Mouse (Mus musculus) forebrain, postnatal 0 days (tissue): ENCODE data around the gene Maml3. TPM values are rescaled to one million over a fixed set of nuclear protein-coding genes. Genes with fewer than 3 reads are reported as not detected.
A peak's percentile ranks its signal among the peaks of the same experiment; 100 is the strongest.

Experiments
- ATAC-seq: fragments of 200-750 bp; cut with Nextera tagmentation; 2 replicates; pipeline ENCODE4 v1.8.0; 2017; ENCODE audit warnings: mild to moderate bottlenecking, moderate library complexity
- DNase-seq: peaks from one replicate; pipeline ENCODE4 v3.0.0-alpha.2; 2015
- H3K27ac ChIP-seq: fragments of 300-500 bp; sonication (generic); 2 replicates; pipeline ENCODE4 v1.5.1; 2014; ENCODE audit warnings: low read depth, mild to moderate bottlenecking, antibody characterized with exemption, low read length, moderate library complexity, mixed read lengths
- H3K27me3 ChIP-seq: fragments of 300-500 bp; sonication (generic); 2 replicates; pipeline ENCODE4 v1.6.1; 2014; ENCODE audit warnings: mild to moderate bottlenecking, low read length, mixed read lengths; ENCODE audit not compliant: insufficient read depth
- H3K36me3 ChIP-seq: fragments of 300-500 bp; sonication (generic); 2 replicates; pipeline ENCODE4 v1.6.1; 2014; ENCODE audit warnings: mild to moderate bottlenecking, moderate library complexity; ENCODE audit not compliant: insufficient read depth
- H3K4me1 ChIP-seq: fragments of 300-500 bp; sonication (generic); 2 replicates; pipeline ENCODE4 v1.6.1; 2014; ENCODE audit warnings: antibody characterized with exemption; ENCODE audit not compliant: insufficient read depth
- H3K4me2 ChIP-seq: fragments of 300-500 bp; sonication (generic); 2 replicates; pipeline ENCODE4 v1.6.1; 2014; ENCODE audit warnings: low read depth, mild to moderate bottlenecking, moderate library complexity
- H3K4me3 ChIP-seq: fragments of 300-500 bp; sonication (generic); 2 replicates; pipeline ENCODE4 v1.5.1; 2014; ENCODE audit warnings: low read depth, low read length, mixed read lengths
- H3K9ac ChIP-seq: fragments of 300-500 bp; sonication (generic); 2 replicates; pipeline ENCODE4 v1.6.1; 2014; ENCODE audit warnings: mild to moderate bottlenecking
- H3K9me3 ChIP-seq: fragments of 300-500 bp; sonication (generic); 2 replicates; pipeline ENCODE4 v1.6.1; 2016; ENCODE audit warnings: low read length
- CTCF ChIP-seq: sonication (generic); IDR thresholded peaks from 2 replicates; pipeline ENCODE4 v1.5.1; 2016; ENCODE audit warnings: antibody characterized with exemption, control low read depth, low read depth
- WGBS: fragments of 180-500 bp; shearing (Covaris S2); extraction: QIAGEN DNeasy Blood & Tissue Kit; methylation state at CpG from one replicate; pipeline ENCODE4 v1.1.7; 2014; 5-methylcytosine and 5-hydroxymethylcytosine counted together
- polyA plus RNA-seq: library from polyadenylated mRNA; unstranded; fragments of >200 nt; fragmentation: Nextera tagmentation; extraction: Ambion mirVana; gene quantifications from 2 replicates; pipeline ENCODE4 v1.2.1, GENCODE M21; 2015
- total RNA-seq: library from RNA; depleted of rRNA; stranded (reverse); fragments of >200 nt; gene quantifications from 2 replicates; pipeline ENCODE4 v1.2.3, GENCODE M21; 2014

Gene Maml3
- total and polyA plus RNA-seq, 2 experiments from 2014 or later, result 3.1 to 14.9 TPM

DNA sequence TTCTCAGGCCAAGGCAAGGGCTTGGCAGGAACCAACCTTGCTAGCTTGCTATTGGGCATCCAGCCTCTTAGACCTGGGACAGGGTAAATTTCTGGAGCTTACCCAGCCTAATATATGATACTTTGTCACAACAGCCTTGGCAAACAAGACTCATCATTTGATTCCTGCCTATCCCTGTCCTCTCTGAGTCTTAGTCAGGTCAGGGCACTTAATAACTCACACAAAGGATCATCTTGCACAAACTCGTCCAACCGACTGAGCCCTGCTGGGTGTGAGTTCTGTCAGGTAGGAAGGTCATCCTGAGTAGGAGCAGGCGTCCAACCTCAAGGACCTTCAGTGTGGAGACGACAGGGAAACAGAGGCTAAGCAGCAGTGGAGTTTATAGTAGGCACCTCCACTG, 233.5 kb downstream of the Maml3 start:
- H3K4me1 ChIP-seq, result peaks cover 21% of the 10 kb centered on the region
- no peak for TF ChIP-seq CTCF
- H3K4me3 ChIP-seq, result no peak overlapping the region
- H3K9ac ChIP-seq, result no peak overlapping the region
- 93% methylated on average over 4 of the region's 4 CpGs for WGBS
- DNase-seq (no peak), ATAC-seq (no peak)
- H3K9me3 ChIP-seq, result no peaks in the 10 kb centered on the region
- H3K27ac ChIP-seq, result no peak overlapping the region
- no peaks in the 10 kb centered on the region for H3K36me3 ChIP-seq
- H3K27me3 ChIP-seq, result no peaks in the 10 kb centered on the region
- no peak overlapping the region for H3K4me2 ChIP-seq

DNA sequence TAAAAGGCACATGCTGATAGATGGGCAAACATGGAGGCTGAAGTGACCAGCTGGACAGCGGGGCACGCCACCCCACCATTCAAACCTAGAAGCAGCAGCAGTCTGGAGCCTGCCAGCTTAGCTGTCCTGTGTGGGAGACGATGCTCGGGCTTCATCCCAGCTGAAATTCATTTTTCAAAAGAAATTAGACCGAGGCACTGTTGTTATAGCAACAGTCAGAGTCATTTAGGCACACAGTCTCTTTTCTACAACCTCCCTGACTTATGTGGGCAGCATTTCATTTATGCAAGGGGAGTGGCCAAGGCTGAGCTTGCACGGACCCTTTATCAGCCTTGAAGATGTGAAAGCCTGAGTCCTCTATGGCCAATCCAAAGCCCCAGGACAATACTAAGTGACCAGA, 234.9 kb downstream of the Maml3 start:
- ATAC-seq (peak; percentile 79), DNase-seq (peak; percentile 48)
- Histone ChIP-seq H3K4me1 (peaks cover 21% of the 10 kb centered on the region), H3K36me3 (no peaks in the 10 kb centered on the region), H3K9ac (peak overlapping the region; percentile 7; the same call in 1 of the 2 replicates), H3K4me3 (no peak overlapping the region), H3K9me3 (no peaks in the 10 kb centered on the region), H3K27ac (peak overlapping the region; percentile 48; the same call in 1 of the 2 replicates), H3K4me2 (no peak overlapping the region), H3K27me3 (no peaks in the 10 kb centered on the region)
- WGBS, result 35% methylated on average over 6 of the region's 6 CpGs
- no peak for TF ChIP-seq CTCF

DNA sequence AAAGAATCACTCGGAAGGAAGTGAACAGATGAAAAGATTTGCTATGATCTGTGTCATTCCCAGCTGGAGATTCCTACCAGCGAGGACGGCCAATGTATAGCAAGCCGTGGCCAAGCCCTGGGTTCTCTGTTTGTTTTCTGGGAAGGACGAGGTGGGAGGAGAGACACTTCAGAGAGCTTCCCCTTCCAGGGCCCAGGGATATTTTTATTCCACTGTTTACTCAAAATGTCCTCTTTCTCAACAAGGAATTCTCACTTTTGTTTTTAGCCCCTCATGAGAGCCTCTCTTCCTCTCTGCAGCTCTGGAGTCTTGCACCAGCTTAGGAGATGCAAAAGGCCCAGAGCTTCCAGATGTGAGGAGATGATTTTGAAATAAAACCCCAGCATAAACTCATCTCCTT, 236.0 kb downstream of the Maml3 start:
- DNase-seq (no peak), ATAC-seq (no peak)
- no peak overlapping the region for H3K4me2 ChIP-seq
- no peak overlapping the region for H3K4me3 ChIP-seq
- no peaks in the 10 kb centered on the region for H3K27me3 ChIP-seq
- peaks cover 21% of the 10 kb centered on the region for H3K4me1 ChIP-seq
- H3K36me3 ChIP-seq, result no peaks in the 10 kb centered on the region
- H3K9me3 ChIP-seq, result no peaks in the 10 kb centered on the region
- no peak overlapping the region for H3K9ac ChIP-seq
- 34% methylated on average over 5 of the region's 5 CpGs for WGBS
- TF ChIP-seq CTCF, result no peak
- H3K27ac ChIP-seq, result peak overlapping the region; percentile 48

DNA sequence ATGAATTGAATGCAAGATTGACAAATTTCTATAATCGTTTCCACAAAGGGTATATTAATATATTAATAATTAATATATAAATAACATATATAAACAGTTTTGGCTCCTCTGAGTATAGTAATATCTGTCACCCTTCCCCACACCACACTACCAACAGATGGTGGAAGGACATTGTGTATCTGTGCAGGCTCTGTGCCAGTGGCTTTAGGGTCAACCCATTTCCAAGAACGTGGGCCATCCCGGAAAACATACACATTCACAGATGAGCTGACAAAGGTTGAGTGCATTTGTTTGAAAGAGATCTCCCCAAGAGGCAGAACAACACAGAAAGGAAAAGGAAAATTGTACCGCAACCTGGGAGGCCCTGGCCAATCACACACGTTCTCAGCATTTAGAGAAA, 238.4 kb downstream of the Maml3 start:
- H3K9ac ChIP-seq, result no peak overlapping the region
- DNase-seq (no peak), ATAC-seq (no peak)
- H3K36me3 ChIP-seq, result no peaks in the 10 kb centered on the region
- 87% methylated on average over 5 of the region's 5 CpGs for WGBS
- no peak overlapping the region for H3K4me3 ChIP-seq
- no peak overlapping the region for H3K4me2 ChIP-seq
- H3K27ac ChIP-seq, result no peak overlapping the region
- peaks cover 18% of the 10 kb centered on the region for H3K4me1 ChIP-seq
- no peak for TF ChIP-seq CTCF
- H3K27me3 ChIP-seq, result no peaks in the 10 kb centered on the region
- no peaks in the 10 kb centered on the region for H3K9me3 ChIP-seq

DNA sequence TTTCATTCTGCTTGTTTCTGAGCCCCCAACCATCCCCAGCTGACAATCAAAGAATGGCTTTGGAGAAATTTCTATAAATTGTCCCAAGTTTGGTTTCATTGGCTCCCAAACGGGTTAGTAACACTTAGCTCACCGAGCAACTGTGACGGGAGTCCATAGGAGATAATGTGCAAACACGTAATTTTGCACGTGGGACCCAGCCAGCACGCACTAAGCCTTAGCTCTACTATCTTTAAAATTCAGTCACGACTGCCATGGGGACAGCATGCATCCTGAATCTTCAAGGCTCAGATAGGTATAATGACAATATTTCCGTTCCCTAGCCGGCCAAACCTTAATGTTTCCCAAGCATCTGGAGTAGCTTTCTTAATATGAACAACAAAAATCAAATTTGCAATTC, 243.2 kb downstream of the Maml3 start:
- Histone ChIP-seq H3K9me3 (no peaks in the 10 kb centered on the region), H3K27me3 (no peaks in the 10 kb centered on the region), H3K27ac (no peak overlapping the region), H3K36me3 (no peaks in the 10 kb centered on the region), H3K9ac (no peak overlapping the region), H3K4me3 (no peak overlapping the region), H3K4me1 (no peaks in the 10 kb centered on the region), H3K4me2 (no peak overlapping the region)
- DNase-seq (no peak), ATAC-seq (no peak)
- TF ChIP-seq CTCF, result no peak
- 74% methylated on average over 9 of the region's 9 CpGs for WGBS

DNA sequence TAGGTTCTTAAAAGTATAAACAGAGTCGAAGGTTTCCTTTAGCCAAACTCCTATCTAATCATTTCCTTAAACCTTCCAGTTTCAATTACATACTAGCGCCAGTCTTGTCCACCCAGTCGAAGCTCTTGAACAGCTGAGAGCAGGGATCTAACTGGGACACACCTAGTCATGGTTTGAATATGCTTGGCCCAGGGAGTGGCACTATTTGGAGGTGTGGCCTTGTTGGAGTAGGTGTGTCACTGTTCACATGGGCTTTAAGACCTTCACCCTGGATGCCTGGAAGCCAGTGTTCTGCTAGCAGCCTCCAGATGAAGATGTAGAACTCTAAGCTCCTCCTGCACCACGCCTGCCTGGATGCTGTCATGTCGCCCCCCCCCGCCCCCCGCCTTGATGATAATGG, 244.4 kb downstream of the Maml3 start:
- Histone ChIP-seq H3K4me2 (no peak overlapping the region), H3K36me3 (no peaks in the 10 kb centered on the region), H3K9ac (no peak overlapping the region), H3K9me3 (no peaks in the 10 kb centered on the region), H3K4me3 (no peak overlapping the region), H3K4me1 (no peaks in the 10 kb centered on the region), H3K27me3 (no peaks in the 10 kb centered on the region), H3K27ac (no peak overlapping the region)
- no peak for TF ChIP-seq CTCF
- DNase-seq, result no peak
- ATAC-seq, result no peak
- 95% methylated on average over 7 of the region's 7 CpGs for WGBS

DNA sequence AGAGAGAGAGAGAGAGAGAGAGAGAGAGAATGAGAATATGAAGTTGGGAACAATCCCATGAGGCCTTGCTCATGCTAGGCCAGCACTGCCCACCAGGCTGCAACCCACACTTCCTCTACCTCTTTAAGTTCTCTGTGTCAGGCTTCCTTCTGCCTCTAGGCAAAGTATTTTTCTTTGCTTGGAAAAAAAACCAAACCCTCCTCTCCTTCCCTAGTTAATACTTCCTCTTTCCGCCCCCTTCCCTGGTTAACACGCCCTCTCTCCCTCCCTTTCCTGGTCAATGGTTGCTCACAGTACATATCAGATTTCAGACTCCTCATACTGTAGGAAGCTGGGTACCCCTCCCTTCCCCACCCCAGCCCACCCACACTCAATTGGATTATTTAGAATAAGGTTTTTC, 245.7 kb downstream of the Maml3 start:
- Histone ChIP-seq H3K9ac (no peak overlapping the region), H3K36me3 (no peaks in the 10 kb centered on the region), H3K27me3 (no peaks in the 10 kb centered on the region), H3K9me3 (no peaks in the 10 kb centered on the region), H3K4me2 (no peak overlapping the region), H3K27ac (no peak overlapping the region), H3K4me3 (no peak overlapping the region), H3K4me1 (no peaks in the 10 kb centered on the region)
- 64% methylated on average over 2 of the region's 2 CpGs for WGBS
- no peak for TF ChIP-seq CTCF
- no peak for ATAC-seq
- no peak for DNase-seq

DNA sequence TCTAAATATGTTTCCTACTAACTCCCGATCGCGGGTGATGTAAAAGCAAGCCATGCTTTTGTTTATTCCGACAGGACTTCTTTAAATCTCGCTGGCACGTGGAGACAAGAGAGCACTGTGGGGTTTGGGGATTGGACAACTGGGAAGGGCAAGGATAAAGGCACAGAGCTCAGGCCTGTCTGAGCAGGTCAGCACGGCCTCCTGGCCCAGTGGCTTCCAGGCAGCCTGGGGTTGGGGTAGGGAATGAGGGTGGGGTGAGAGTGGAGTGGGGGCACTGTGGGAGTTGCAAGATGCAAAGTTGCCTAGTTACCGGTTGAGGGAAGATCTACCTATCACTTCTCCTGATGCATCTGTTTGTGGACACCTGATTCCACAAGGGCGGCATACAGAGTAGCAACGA, 250.7 kb downstream of the Maml3 start:
- no peak overlapping the region for H3K4me2 ChIP-seq
- H3K4me3 ChIP-seq, result no peak overlapping the region
- no peak for TF ChIP-seq CTCF
- H3K4me1 ChIP-seq, result no peaks in the 10 kb centered on the region
- DNase-seq (no peak), ATAC-seq (no peak)
- no peak overlapping the region for H3K27ac ChIP-seq
- H3K9ac ChIP-seq, result no peak overlapping the region
- 81% methylated on average over 10 of the region's 10 CpGs for WGBS
- H3K36me3 ChIP-seq, result no peaks in the 10 kb centered on the region
- no peaks in the 10 kb centered on the region for H3K27me3 ChIP-seq
- H3K9me3 ChIP-seq, result no peaks in the 10 kb centered on the region
